Mouse (Mus musculus): ENCODE data around the gene Smoc1.

GRCm38 (mm10) chr12:80983695-80984094 lies 42.9 kb upstream of the Smoc1 start:
- no peak for TF ChIP-seq CTCF (IDR thresholded peaks at IDR 0.05; ENCODE audit: control insufficient read depth, insufficient read depth, insufficient replicate concordance, low read depth, low read length)
- TF ChIP-seq POLR2A (IDR thresholded peaks at IDR 0.05; ENCODE audit: control insufficient read depth, low read depth, low read length), result no peak

Measured in testis, adult 2 months (tissue).